Mouse (Mus musculus) left cerebral cortex, postnatal 14 days (tissue): Measurements from ENCODE around the gene Ins1. TPM values are rescaled to one million over a fixed set of nuclear protein-coding genes. Genes with fewer than 3 reads are reported as not detected.

Experiments
- DNase-seq, 2 experiments: peaks; one replicate each; pipeline ENCODE4 v3.0.0; 2021 to 2022; ENCODE audit warnings: low spot score in 2 of 2, mixed read lengths in 1 of 2
- intact Hi-C: fragments of 180-260 bp; cut with DNase I; formaldehyde crosslinking; loops from one replicate; pipeline ENCODE4 v1.15.1; 2025
- long read RNA-seq, 2 experiments: library from polyadenylated mRNA; stranded (forward); transcript quantifications; one replicate each; pipeline ENCODE4 v2.0.0; 2021
- total RNA-seq, 2 experiments: library from RNA; stranded (reverse); gene quantifications; 2 replicates each; pipeline ENCODE4 v1.2.3; 2021

Ins1 gene
- total RNA-seq: not detected
- long read RNA-seq, experiment 1: 0 reads
- long read RNA-seq, experiment 2: 0 reads

GRCm38 (mm10) chr19:52263997-52264396 lies at the start of gene Ins1:
Gene Ins1, plus strand, starts transcription at chr19:52264297.
- no peak for DNase-seq
- intact Hi-C loops: no loop called here
